Mouse (Mus musculus) adrenal gland, adult 2 months (tissue): Measurements from ENCODE around the gene Mrps24. TPM values are rescaled to one million over a fixed set of nuclear protein-coding genes. Genes with fewer than 3 reads are reported as not detected.

ENCODE experiments used
- DNase-seq: peaks from one replicate; pipeline ENCODE4 v3.0.0; 2021
- polyA plus RNA-seq: library from polyadenylated mRNA; depleted of rRNA; stranded (reverse); fragments of >200 nt; gene quantifications from 2 replicates; pipeline ENCODE4 v1.2.3, GENCODE M21; 2012; rRNA removed
- total RNA-seq, 2 experiments: library from RNA; stranded (reverse); gene quantifications; 2 replicates each; pipeline ENCODE4 v1.2.3; 2021

Gene Mrps24
- total and polyA plus RNA-seq, 3 experiments, result 137 to 796 (median 178) TPM

- DNase-seq, result no peak
Measured at GRCm38 (mm10) chr11:5706874-5707529, 8.5 kb downstream of the Mrps24 start.

GRCm38 (mm10) chr11:5705972-5706371 is 9.5 kb downstream of the Mrps24 start:
- peak; percentile 2 for DNase-seq

GRCm38 (mm10) chr11:5703341-5703740 is 12.1 kb downstream of the Mrps24 start:
- no peak for DNase-seq

DNA sequence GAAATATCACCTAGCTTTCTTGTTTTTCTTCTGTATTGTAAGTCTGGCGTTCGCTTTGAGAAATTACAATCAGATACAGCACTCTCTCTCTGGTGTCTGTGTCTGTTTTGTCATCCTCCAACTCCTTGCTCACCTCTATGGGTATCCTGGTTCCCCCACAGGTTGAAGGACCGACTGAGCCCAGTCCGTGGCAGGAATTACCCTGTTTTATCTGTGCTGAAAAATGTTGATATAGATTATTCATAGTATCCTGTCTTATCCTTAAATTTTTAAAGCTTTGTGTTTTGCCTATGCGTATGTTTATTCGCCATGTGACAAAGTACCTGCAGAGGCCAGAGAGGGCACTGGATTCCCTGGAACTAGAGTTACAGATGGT is 12.5 kb downstream of the Mrps24 start:
- peak; percentile 0 for DNase-seq

DNA sequence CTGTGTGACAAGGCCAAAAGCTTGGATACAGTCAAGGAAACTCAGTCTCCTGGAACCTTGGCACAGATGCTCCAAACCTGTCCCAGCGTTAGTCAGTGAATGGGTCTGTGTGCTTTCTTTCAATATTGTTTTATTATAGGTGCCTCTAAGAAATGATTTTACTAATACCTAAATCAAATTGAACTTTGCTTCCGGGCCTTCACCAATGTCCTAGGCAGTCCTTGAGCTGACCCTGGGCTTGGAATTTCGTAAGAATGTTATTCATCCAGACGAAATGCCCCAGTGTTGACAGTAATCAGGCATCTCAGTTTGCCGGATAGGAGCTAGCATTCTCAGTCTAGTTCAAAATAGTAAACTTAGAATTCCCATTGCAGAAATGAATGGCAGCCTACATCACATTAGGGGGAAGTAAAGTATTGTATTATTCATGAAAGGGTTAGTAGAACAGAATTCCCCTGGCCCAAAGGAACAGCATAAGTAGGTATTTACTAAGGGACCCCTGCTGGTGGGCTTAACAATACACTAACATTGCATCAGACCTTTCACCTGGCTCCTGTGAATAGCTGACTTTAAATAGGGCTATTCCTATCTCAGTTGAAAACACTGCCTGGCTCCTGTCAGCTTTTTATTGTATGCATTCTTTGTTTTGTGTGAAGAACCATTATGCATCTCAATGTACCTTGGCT is 13.1 kb downstream of the Mrps24 start:
- peak; percentile 50 for DNase-seq

DNA sequence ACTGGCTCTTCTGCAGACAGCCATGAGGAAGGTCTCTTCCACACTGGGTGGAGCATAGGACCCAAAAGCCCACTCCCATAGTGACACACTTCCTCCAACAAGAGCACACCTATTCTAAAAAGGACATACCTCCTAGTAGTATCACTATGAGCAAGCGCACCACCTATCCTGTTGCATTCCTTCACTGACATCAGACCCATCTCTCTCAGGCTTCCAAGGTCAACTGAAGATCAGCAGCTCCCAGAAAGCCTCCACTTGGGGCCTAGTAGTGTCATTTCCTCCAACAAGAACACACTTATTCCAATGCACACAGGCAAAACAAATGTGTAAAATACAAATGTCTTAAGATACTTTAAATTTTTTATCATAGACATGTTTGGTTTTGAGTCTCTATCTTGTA is 13.7 kb downstream of the Mrps24 start:
- DNase-seq, result no peak

DNA sequence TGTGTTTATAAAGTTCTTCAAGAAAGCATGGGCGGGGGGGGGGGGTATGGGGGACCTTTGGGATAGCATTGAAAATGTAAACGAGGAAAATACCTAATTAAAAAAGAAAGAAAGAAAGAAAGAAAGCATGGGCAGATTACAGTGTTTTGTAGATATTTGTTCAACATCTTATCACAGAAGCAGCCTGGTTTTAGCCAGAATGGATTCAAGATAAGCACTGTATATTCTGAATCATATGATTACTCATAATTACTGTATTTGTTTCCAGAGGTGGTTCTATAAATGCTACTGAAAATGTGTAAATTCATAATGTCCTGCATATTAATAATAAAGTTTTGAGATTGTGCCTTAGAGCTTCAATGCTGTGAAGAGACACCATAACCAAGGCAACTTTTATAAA is 14.2 kb downstream of the Mrps24 start:
- DNase-seq, result no peak

DNA sequence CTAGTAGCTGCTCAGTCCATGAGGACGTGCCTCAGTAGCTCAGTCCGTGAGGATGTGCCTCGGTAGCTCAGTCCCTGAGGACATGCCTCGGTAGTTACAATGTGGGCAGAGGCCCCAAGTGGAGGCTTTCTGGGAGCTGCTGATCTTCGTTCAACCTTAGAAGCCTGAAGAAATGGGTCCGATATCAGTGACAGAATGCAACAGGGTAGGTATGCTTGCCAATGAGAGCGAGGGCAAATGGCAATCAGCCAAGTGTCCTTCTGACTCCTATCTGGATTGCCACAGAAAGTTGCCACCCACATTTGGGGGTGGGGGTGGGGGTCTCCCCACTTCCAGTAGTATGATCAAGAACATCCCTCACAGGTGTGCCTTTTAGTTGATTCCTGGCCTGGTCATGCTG is 14.7 kb downstream of the Mrps24 start:
- DNase-seq, result peak; percentile 64

GRCm38 (mm10) chr11:5691775-5692174 is 23.7 kb downstream of the Mrps24 start:
- peak; percentile 47 for DNase-seq

DNA sequence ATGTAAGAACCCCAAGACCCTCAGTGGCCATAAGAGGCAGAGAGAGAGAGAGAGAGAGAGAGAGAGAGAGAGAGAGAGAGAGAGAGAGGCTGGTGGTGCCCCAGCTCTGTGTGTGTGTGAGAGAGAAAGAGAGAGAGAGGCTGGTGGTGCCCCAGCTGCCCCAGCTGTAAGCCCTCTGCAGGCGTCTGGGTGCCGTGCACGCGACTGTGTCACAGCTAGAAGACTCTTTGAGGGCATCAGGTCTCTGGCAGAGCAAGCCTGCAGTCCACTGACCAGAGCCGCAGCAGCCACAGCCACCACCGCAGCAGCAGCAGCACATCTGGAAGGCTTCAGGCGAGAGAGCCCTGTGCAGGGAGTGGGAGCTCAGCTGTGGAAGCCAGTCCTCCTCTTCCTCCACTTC is 31.2 kb downstream of the Mrps24 start:
- no peak for DNase-seq

DNA sequence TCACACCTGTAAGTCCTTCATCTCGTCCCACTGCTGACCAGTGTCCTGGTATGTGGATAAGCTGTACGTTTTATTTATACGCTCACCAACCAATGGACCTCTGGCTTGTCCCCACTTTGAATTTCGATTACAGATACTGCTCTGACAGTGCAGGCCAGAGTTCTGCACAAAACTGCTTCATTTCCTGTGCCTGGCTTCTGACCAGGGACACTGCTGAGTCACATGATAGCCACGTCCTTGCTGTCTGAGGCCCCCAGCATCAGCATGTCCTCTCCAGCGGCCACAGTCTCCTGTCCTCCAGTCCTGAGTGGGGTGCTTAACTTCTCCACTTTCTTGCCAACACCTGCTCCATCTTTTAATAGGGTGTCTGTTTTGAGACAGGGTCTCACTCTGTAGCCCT is 32.9 kb downstream of the Mrps24 start:
- DNase-seq, result peak; percentile 79

Other genes with a start within 250 kb of the Mrps24 start
- gene Xbp1, start 195.0 kb downstream of the Mrps24 start, total RNA-seq, result 100 to 1,000 TPM; 156 to 162 TPM
- 95.7 and 129 TPM in 2 replicates for gene Xbp1, start 195.0 kb downstream of the Mrps24 start, polyA plus RNA-seq
- 10 to 100 TPM; 19.5 to 32.0 TPM for gene Ccdc117, start 173.5 kb downstream of the Mrps24 start, total RNA-seq
- 5.0 and 6.5 TPM in 2 replicates for gene Ccdc117, start 173.5 kb downstream of the Mrps24 start, polyA plus RNA-seq
- gene Ankrd36, start 146.0 kb downstream of the Mrps24 start, total RNA-seq, result not detected
- gene Ankrd36, start 146.0 kb downstream of the Mrps24 start, polyA plus RNA-seq, result not detected in 2 replicates
- gene Urgcp, start 46.7 kb upstream of the Mrps24 start, total RNA-seq, result 10 to 100 TPM; 63.8 to 65.2 TPM
- gene Urgcp, start 46.7 kb upstream of the Mrps24 start, polyA plus RNA-seq, result 30.6 and 34.0 TPM in 2 replicates
- gene Dbnl, start 72.8 kb upstream of the Mrps24 start, total RNA-seq, result 10 to 100 TPM; 66.6 to 79.3 TPM
- 45.7 and 58.2 TPM in 2 replicates for gene Dbnl, start 72.8 kb upstream of the Mrps24 start, polyA plus RNA-seq
- gene Pgam2, start 88.1 kb upstream of the Mrps24 start, total RNA-seq, result not detected
- not detected in 2 replicates for gene Pgam2, start 88.1 kb upstream of the Mrps24 start, polyA plus RNA-seq
- 1 to 10 TPM; 5.6 to 7.6 TPM for gene Polm, start 122.3 kb upstream of the Mrps24 start, total RNA-seq
- gene Polm, start 122.3 kb upstream of the Mrps24 start, polyA plus RNA-seq, result 28.5 and 28.7 TPM in 2 replicates
- gene Aebp1, start 146.3 kb upstream of the Mrps24 start, total RNA-seq, result 100 to 1,000 TPM; 390 to 452 TPM
- 526 and 692 TPM in 2 replicates for gene Aebp1, start 146.3 kb upstream of the Mrps24 start, polyA plus RNA-seq
- 10 to 100 TPM; 38.1 to 51.8 TPM for gene Pold2, start 162.6 kb upstream of the Mrps24 start, total RNA-seq
- 192 and 223 TPM in 2 replicates for gene Pold2, start 162.6 kb upstream of the Mrps24 start, polyA plus RNA-seq
- not detected for gene Myl7, start 183.1 kb upstream of the Mrps24 start, total RNA-seq
- 0.47 TPM in 1 of 2 replicates, not detected in the other for gene Myl7, start 183.1 kb upstream of the Mrps24 start, polyA plus RNA-seq
- 1 to 10 TPM; 2.5 to 3.7 TPM for gene Gck, start 234.4 kb upstream of the Mrps24 start, total RNA-seq
- gene Gck, start 234.4 kb upstream of the Mrps24 start, polyA plus RNA-seq, result 1.2 and 2.2 TPM in 2 replicates
- gene Ykt6, start 240.0 kb upstream of the Mrps24 start, total RNA-seq, result 10 to 100 TPM; 70.9 to 73.8 TPM
- 34.0 and 39.4 TPM in 2 replicates for gene Ykt6, start 240.0 kb upstream of the Mrps24 start, polyA plus RNA-seq